Mouse (Mus musculus): ENCODE measurements at regions not wholly inside any gene's neighbourhood (a gene's known extent, or its start where the extent isn't known, plus 50 kb on each side); places are given as distances from the start of the nearest gene placed in this dataset.

- DNase-seq, result no peak
These were observed 161.7 kb upstream of the Klf12 start for GRCm38 (mm10) chr14:100446130-100446529.

DNA sequence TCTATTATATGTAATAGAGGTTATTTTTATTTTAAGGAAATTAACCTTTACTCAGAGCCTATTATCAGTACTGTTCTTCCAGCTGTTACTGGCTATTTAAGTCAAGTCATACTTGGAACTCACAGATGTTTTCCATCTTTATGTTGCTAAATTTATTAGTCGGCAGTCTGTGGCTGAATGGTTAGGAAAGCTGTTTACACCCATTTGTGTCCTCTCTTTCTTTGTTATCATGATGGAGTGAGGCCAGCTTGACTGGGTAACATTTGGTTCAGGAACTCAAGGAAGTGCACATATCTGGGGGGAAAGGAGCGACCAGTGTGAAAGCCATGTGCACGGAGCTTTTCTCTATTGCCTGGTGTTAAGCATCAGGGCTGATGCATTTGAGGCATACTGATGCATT is 160.4 kb upstream of the Klf12 start:
- no peak for DNase-seq

- no peak for DNase-seq
These were observed 159.6 kb upstream of the Klf12 start for GRCm38 (mm10) chr14:100444099-100444498.

DNA sequence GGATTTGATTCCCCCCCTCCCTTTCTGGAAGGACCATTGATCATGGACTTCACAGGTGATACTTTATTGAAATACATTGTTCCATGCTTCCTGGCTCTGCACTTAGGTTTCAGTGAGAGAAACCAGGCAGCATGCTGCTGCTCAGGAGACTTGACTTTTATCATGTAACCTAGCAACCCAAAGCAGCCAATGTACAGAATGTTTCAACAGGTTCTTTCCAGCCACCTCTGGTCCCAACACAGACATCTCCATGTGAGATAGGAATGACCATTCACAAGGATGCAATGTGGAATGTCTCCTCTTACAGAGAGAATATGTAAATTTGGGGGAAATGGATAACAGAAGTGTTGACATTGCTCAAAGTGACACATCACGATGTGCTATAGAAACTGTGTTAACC is 153.1 kb upstream of the Klf12 start:
- DNase-seq, result no peak

DNA sequence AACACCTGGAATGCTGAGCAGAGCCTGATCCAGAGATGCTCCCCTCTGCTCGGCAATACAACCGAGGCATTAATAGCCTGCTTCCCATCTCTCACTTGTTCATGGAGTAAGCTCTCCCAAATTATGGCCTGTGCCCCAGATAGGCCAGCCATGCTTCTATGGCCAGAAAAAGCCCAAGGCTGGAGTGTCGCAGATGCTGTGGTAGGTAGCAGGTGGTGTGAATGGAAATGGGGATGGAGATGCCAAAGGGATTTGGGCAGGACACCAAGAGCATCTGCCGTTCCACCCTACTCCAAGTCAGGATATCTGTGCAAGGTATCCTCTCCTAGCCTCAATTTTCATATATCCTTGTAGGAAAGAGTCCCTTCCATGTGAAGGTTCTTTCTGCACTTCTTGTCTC is 145.2 kb upstream of the Klf12 start:
- DNase-seq, result no peak

- DNase-seq, result no peak
These were observed 141.9 kb upstream of the Klf12 start for GRCm38 (mm10) chr14:100426399-100426798.

DNA sequence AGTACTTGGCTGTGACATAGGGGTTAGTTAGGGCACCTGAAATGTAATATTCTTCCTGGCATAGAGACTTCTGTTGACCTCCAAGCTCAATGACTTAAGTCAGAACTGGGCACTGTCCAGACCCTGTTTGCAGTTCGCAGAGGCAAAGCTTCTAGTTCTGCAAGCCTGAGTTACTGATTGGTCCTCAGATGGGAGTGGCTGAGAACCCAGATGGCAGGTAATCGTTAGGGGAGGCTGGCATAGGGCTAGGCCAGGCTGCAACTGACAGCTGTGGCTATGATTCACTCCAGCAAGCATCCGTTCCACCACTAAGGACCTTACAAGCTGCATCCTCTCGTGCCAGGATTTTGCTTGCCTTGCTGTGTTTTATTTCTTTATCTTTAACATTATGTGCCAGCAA is 139.3 kb upstream of the Klf12 start:
- no peak for DNase-seq

- peak; percentile 54 to 60 for DNase-seq
These were observed 137.2 kb upstream of the Klf12 start for GRCm38 (mm10) chr14:100421666-100422065.

DNA sequence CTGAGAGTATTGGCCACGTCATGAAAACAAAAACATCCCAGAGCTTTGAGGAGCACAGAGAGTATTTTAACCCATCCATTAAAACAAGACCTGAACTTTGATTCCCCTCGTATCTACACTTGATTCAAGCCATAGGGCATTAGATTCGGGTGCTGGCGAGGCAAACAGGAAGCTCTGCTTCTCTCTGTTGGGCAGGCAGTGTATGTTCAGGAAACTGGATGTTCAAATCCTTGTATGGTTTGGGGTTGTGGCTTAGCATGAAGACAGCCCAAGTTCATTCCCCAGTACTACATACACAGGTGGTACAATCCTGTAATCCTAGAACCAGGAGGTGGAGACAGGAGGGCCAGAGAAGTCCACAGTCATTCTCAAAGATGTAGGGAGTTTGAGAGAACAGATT is 130.6 kb upstream of the Klf12 start:
- no peak for DNase-seq

DNA sequence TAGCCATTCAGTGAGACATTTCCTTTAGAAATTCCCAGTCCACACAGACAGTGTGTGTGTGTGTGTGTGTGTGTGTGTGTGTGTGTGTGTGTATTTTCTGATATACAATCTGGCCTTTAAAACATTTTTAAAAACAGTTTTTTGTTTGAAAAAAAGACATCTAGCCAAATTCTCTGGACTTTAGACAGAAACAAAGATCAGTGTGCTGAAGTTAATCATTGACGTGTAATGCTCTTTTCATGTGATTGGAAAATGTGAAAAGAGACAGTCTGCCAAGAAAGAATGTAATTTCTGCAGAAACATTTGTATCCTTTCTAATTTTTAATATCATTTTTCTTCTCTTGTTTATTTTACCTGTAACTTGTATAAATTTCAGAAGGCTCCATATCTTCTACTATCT is 127.7 kb upstream of the Klf12 start:
- DNase-seq, result peak in 1 of 2 experiments; percentile 38

GRCm38 (mm10) chr14:100397191-100397590 is 112.7 kb upstream of the Klf12 start:
- no peak for DNase-seq

DNA sequence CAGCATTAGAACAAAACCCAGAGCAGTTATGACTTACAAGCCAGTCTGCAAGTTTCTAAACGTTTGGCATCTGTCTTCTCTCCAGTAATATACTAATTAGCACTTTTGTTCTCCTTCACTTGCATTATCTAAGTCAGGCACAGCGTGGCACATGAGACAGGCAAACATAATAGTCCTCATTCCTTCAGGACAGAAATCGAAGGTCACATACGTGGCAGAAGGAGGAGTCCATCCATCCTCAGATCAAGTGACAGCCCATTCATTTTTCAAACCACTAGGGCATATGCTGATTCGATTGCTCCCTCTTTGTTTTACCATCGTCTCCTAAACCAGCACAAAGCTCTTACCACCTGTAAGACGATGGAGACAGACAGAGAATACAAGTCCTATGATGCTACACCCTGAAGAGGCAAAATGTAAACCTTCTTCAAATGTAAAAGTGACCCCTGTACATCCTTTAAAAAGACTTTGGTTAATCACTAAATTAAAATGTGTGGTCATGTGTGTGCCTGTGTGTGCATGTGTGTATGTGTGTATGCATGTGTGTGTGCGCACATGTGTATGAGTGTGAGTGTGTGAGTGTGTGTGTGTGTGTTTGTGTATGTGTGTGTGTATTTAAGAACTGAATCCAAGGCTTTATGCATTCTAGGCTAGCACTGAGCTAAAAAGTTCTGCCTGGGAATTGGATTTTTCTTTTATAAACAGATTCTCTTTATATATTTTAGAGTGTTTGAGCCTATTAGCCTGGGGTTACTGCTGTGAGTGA is 90.9 kb upstream of the Klf12 start:
- no peak for DNase-seq

- no peak for DNase-seq
These were observed 90.2 kb upstream of the Klf12 start for GRCm38 (mm10) chr14:100374494-100375217.

GRCm38 (mm10) chr14:100366234-100366864 is 81.9 kb upstream of the Klf12 start:
- DNase-seq, result no peak

DNA sequence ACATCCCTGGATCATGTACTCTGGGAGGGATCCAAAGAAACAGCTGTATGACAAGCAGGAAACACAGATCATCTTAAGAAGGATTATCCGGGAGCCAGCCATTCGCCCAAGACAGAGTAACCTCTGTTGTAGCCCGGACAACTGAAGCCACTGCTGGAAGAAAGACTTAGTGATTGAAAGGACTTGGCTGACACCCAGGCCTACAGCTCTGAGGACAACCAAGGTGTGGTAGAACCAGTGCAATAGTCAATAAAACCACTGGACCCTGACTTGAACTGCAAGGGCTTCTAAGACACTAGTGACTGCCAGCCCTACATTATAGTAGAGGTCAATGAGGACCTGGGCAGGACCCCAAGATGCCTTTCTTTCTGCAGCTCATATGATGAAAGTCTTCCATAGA is 78.3 kb upstream of the Klf12 start:
- peak; percentile 50 to 51 for DNase-seq

DNA sequence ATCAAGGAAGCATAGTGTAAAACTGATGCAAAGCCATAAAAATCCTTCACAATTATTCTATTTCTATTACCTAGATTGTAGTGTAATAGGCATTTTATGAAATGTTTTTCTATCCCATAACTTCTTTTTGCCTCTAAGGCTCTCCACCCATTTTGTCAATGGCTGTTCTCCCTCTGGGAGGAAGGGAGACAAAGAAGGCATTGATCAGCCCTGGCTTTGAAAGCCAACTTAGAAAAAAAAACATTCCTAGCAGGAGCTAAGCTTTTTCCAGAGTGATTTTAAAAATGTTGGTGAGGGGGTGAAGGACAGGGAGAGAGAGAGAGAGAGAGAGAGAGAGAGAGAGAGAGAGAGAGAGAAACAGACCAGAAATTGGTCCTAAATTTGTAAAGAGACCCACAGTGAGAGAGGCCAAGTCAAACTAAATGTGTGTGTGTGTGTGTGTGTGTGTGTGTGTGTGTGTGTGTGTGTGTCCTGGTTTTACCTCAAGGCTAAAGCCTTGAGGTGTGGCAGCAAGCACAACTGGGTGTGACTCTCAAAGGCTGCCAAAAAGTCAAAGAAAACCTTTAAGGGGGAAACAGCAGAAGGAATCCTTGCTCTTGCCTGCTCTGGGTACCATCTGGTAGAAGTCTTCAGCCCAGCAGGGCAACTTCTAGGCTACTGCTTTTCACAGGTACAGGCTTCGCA is 77.0 kb upstream of the Klf12 start:
- DNase-seq, result no peak

DNA sequence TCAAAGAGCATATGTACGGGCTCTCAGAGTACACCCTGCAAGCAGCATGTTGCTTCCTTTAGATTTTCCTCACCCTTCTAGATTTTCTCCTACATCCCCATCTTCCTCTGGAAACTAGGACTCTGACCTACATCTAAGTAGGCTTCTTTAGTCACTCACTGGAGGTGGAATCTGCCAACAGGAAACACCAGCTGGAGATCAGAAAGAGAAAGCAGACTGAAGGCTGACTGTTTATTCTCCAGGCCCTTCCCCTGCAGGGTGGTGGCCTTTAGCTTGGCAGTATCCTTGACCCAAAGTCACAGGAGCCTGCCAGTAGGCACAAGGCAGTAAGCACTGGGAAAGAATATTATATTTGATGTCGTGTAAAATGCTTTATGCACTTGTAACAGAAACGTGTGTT is 75.4 kb upstream of the Klf12 start:
- DNase-seq, result no peak

DNA sequence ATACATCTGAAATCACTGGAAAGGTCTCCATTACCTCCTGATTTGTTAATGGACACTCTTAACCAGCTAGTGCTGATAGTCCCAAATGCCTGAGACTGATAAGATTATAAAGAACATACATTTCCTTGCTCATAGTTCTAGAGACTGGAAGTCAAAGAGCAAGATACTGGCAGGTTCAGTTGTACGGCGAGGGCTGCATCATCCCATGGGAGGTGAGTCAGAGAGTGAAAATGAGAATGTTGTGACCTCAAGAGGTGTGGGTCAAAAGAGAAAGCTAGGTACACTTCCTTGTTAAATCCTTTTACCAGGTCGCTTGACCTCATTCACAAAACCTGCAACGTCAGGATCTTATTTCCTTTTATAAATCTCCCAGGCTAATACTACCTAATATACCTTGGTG is 72.7 kb upstream of the Klf12 start:
- DNase-seq, result no peak

- DNase-seq, result no peak
These were observed 69.0 kb upstream of the Klf12 start for GRCm38 (mm10) chr14:100353508-100353907.

DNA sequence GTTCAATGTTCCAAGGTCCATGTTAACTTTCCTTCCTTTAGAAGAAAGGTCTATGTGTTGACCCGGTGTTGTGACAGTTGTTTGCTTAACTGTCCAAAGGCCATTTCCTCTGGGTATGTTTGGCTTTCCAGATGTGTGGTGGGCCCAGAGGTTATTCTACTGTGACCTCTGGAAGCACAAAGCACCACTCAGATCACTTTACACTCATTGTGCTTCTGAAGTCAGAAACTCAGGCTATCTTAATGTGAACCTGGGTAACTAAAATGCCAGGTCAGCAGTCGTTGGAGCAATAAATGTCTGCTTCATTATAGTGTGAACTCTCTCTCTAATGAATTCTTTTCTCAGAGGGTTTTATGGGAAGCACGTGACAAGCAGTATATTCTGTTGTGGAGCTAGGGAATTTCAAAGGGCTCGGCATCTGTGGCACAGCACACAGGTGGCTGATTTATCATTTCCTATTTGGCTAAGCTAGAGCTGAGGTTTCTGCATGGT is 68.5 kb upstream of the Klf12 start:
- no peak for DNase-seq

GRCm38 (mm10) chr14:100351004-100351403 is 66.5 kb upstream of the Klf12 start:
- no peak for DNase-seq

DNA sequence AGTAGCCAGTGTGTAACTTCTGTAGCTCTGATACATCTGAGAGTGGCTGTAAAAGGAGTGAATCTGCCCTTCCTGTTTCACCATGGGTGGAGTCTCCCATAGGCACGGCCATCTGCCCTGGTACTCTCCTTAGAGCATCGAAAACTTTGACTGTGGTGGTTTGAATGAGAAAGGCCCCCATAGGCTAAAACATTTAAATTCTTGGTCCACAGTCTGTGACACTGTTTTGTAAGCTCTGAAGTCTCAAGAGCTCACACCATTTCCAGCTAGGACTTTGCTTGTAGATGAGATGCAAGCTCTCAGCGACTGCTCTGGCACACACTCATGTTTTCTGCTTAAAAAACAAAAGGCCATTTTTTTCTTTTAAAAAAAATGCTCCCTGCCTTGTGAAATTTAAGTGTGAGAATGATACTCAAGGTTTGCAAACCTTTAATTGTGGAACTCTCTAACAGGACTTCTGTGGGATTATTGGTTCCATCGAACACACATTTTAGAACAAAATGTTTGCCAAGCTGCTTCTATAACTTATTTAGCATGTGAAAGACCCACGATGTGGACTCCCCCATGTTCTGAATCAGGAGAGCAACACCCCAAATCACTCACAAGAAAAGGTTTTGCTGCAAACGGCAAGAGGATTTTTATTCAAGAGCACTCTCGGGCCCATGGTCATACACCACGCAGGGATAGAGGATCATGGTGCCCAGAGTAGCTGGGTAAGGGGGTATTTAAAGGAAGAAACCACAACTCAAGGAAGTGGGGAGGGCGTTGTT is 65.7 kb upstream of the Klf12 start:
- DNase-seq, result no peak

Data from kidney, postnatal 36 days (tissue).